In the genomic region with DNA sequence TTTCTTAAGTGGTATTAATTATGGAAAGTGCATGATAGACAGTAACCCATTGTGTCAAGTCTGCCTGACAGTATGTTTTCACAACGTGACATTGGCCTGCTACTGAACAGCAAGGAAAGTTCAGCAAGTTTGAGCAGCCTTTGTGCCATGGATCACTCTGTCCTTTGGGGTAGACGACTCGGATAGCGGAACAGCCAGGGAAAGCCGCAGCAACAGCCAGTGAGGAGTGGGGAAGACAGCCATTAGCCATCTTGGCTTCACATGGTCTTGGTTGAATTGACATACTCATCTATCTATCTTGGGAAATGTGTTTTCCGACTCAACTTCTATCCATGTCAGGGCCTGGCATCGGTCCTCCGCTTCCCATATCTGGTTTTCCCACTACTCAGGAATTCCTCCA, we compare ENCODE assay signal across 24 mouse cellular contexts.
DNase-seq lines count a peak whose midpoint lies in the region; ATAC-seq lines count a peak whose summit lies in the region.
"Had no signal": no experiment of that assay in that cellular context is flagged by ENCODE, and none has a peak within 500 bp of the region (broad histone marks: within the 10 kb centered on the region; RNA-seq: fewer than 3 reads in every experiment).

No protein-coding gene starts in this region.

- no peak overlapping the region for H3K9ac ChIP-seq in forebrain, embryonic 16.5 days (replicated peaks; ENCODE audit: low read depth, low read length)
- no peak overlapping the region for H3K9ac ChIP-seq in liver, embryonic 11.5 days (ENCODE audit: low read depth, low read length)
- H3K9ac ChIP-seq: embryonic facial prominence, embryonic 12.5 days; forebrain, embryonic 12.5 days had no signal

- no peak for DNase-seq in forebrain, embryonic 10.5 days (ENCODE audit: extremely low spot score, low spot score)
- no peak for DNase-seq in heart, embryonic 10.5 days (ENCODE audit: low spot score)
- DNase-seq in heart, adult 8-10 months (ENCODE audit: low spot score), result no peak
- peak; percentile 4 for DNase-seq in liver, embryonic 11.5 days (ENCODE audit: low spot score)
- DNase-seq in liver, result no peak
- peak; percentile 32 for DNase-seq in testis, postnatal 10 days (ENCODE audit: low spot score)
- DNase-seq in testis, postnatal 14 days (ENCODE audit: low spot score), result no peak
- DNase-seq: adrenal gland, adult 8-10 months; adrenal gland, postnatal 14 days; adrenal gland, postnatal 36 days; B cell, adult 2 months; cerebellum, adult 11-12 months; cerebellum, adult 2 months; cerebellum, adult 9-10 months; cerebellum, postnatal 25 days had no signal

- no peaks in the 10 kb centered on the region for H3K9me3 ChIP-seq in forebrain, embryonic 10.5 days
- H3K9me3 ChIP-seq in forebrain, embryonic 16.5 days (ENCODE audit: control insufficient read depth, low read length), result no peaks in the 10 kb centered on the region
- no peaks in the 10 kb centered on the region for H3K9me3 ChIP-seq in heart, embryonic 10.5 days
- no peaks in the 10 kb centered on the region for H3K9me3 ChIP-seq in liver, embryonic 11.5 days (ENCODE audit: control insufficient read depth, low read length)
- H3K9me3 ChIP-seq: embryonic facial prominence, embryonic 10.5 days; embryonic facial prominence, embryonic 12.5 days; forebrain, embryonic 12.5 days had no signal

- H3K4me3 ChIP-seq in forebrain, embryonic 10.5 days, result no peak overlapping the region
- no peak overlapping the region for H3K4me3 ChIP-seq in forebrain, embryonic 16.5 days (replicated peaks; ENCODE audit: low read length)
- H3K4me3 ChIP-seq in heart, embryonic 10.5 days, result no peak overlapping the region
- H3K4me3 ChIP-seq in liver, embryonic 11.5 days (ENCODE audit: low read depth, low read length), result no peak overlapping the region
- H3K4me3 ChIP-seq: embryonic facial prominence, embryonic 10.5 days; embryonic facial prominence, embryonic 12.5 days; forebrain, embryonic 12.5 days had no signal

- H3K27ac ChIP-seq in forebrain, embryonic 10.5 days, result peak overlapping the region; percentile 60; the same call in 1 of the 2 replicates
- no peak overlapping the region for H3K27ac ChIP-seq in forebrain, embryonic 16.5 days (ENCODE audit: low read length)
- peak overlapping the region; percentile 85 for H3K27ac ChIP-seq in heart, embryonic 10.5 days
- no peak overlapping the region for H3K27ac ChIP-seq in liver, embryonic 11.5 days (ENCODE audit: low read depth, low read length)
- H3K27ac ChIP-seq: embryonic facial prominence, embryonic 12.5 days; forebrain, embryonic 12.5 days had no signal

- H3K36me3 ChIP-seq in forebrain, embryonic 10.5 days (replicated peaks), result no peaks in the 10 kb centered on the region
- H3K36me3 ChIP-seq in forebrain, embryonic 16.5 days (ENCODE audit: control insufficient read depth, insufficient read depth), result no peaks in the 10 kb centered on the region
- H3K36me3 ChIP-seq in heart, embryonic 10.5 days, result no peaks in the 10 kb centered on the region
- no peaks in the 10 kb centered on the region for H3K36me3 ChIP-seq in liver, embryonic 11.5 days (ENCODE audit: control insufficient read depth, insufficient read depth, low read length)
- H3K36me3 ChIP-seq: embryonic facial prominence, embryonic 10.5 days; embryonic facial prominence, embryonic 12.5 days; forebrain, embryonic 12.5 days; G1E had no signal

- WGBS in forebrain, embryonic 10.5 days, result 93% methylated on average over 8 of the region's 8 CpGs
- 89% methylated on average over 8 of the region's 8 CpGs for WGBS in forebrain, embryonic 16.5 days
- 86% methylated on average over 8 of the region's 8 CpGs for WGBS in heart, embryonic 10.5 days
- WGBS in liver, embryonic 11.5 days, result 83% methylated on average over 8 of the region's 8 CpGs

- H3K4me1 ChIP-seq in forebrain, embryonic 10.5 days, result peaks cover 35% of the 10 kb centered on the region
- H3K4me1 ChIP-seq in forebrain, embryonic 16.5 days (replicated peaks; ENCODE audit: control insufficient read depth, insufficient read depth, low read length), result peaks cover 18% of the 10 kb centered on the region
- peaks cover 45% of the 10 kb centered on the region for H3K4me1 ChIP-seq in heart, embryonic 10.5 days
- H3K4me1 ChIP-seq in liver, embryonic 11.5 days (replicated peaks; ENCODE audit: control insufficient read depth, insufficient read depth, low read length), result no peaks in the 10 kb centered on the region

- H3K4me2 ChIP-seq in forebrain, embryonic 16.5 days (ENCODE audit: low read length), result no peak overlapping the region
- no peak overlapping the region for H3K4me2 ChIP-seq in liver, embryonic 11.5 days
- H3K4me2 ChIP-seq: embryonic facial prominence, embryonic 12.5 days; forebrain, embryonic 12.5 days had no signal

- H3K27me3 ChIP-seq in forebrain, embryonic 10.5 days (ENCODE audit: poor library complexity, severe bottlenecking), result peaks cover 6% of the 10 kb centered on the region
- no peaks in the 10 kb centered on the region for H3K27me3 ChIP-seq in forebrain, embryonic 16.5 days (replicated peaks; ENCODE audit: control insufficient read depth, insufficient read depth, low read length)
- H3K27me3 ChIP-seq in heart, embryonic 10.5 days (ENCODE audit: insufficient read depth, poor library complexity, severe bottlenecking), result no peaks in the 10 kb centered on the region
- no peaks in the 10 kb centered on the region for H3K27me3 ChIP-seq in liver, embryonic 11.5 days (replicated peaks; ENCODE audit: control insufficient read depth, insufficient read depth, low read length)
- H3K27me3 ChIP-seq: embryonic facial prominence, embryonic 12.5 days; forebrain, embryonic 12.5 days; Patski had no signal

- ATAC-seq in forebrain, embryonic 16.5 days, result no peak
- no peak for ATAC-seq in liver, embryonic 11.5 days (replicated peaks; ENCODE audit: low FRiP score)
- ATAC-seq: activated CD4-positive, CD25-positive, alpha-beta regulatory T cell, adult 4 months; CD4-positive, CD25-positive, alpha-beta regulatory T cell, adult 4 months; forebrain, embryonic 14.5 days; Patski had no signal

Comparison
In these comparisons a context has a peak if more than half of its experiments do, and no peak if none do; other contexts are left out.
1. DNase-seq: peak in liver, embryonic 11.5 days (single experiment) and testis, postnatal 10 days (single experiment); none in forebrain, embryonic 10.5 days (single experiment), heart, embryonic 10.5 days (single experiment), heart, adult 8-10 months (single experiment), liver (single experiment) and testis, postnatal 14 days (single experiment).
2. H3K27ac ChIP-seq: peak in forebrain, embryonic 10.5 days (single experiment) and heart, embryonic 10.5 days (single experiment); none in forebrain, embryonic 16.5 days (single experiment) and liver, embryonic 11.5 days (single experiment).